Mouse (Mus musculus): ENCODE measurements around the gene Crtc2. TPM values are rescaled to one million over a fixed set of nuclear protein-coding genes. Genes with fewer than 3 reads are reported as not detected.

Gene Crtc2
- polyA plus RNA-seq, 1 experiment from 2014 or later, result 9.8 TPM

DNA sequence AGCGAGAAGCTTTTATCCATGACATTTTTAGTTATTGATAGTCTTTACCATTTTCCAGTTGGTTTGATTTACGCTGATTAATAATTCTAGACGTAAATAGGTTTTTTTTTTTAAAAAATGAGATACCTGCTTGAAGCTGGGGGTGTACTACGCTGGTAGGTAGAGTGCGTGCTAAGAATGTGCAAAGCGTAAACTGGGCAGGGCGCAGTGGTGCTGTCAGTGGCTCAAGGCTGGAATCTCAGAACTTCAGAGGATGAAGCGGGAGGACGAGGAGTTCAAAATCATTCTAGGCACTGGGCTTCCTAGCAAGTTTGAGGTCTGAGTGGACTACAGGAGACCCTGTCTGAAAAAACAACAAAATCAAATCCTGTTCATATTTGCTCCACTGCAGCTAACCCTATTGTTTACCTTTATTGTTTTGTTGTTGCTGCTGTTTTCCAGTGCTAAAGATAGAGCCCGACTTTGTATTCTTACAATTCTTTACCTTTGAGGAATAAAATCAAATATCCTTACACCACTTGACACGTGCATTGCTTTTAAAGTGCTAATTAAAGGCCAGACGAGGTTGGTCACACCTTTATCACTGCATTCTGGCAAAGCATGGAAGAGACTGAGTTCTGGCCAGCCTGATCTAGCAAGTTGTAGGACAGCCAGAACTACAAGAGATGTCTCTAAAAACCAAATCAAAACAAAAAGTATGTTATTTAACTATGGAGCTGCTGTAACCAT lies 39.8 kb upstream of the Crtc2 start:
- 13% methylated on average over 12 of the region's 12 CpGs for WGBS
- peaks cover 6% of the 10 kb centered on the region for H3K36me3 ChIP-seq (ENCODE audit: control insufficient read depth, insufficient read depth, low read length)
- ATAC-seq (ENCODE audit: insufficient read depth, low FRiP score, low TSS enrichment), result peak; percentile 62; the same call in 1 of the 2 replicates
- H3K4me2 ChIP-seq (ENCODE audit: low read depth), result peak overlapping the region; percentile 50
- H3K4me3 ChIP-seq (ENCODE audit: low read depth, low read length), result peak overlapping the region; percentile 75
- H3K27me3 ChIP-seq (ENCODE audit: control insufficient read depth, insufficient read depth, low read length), result no peaks in the 10 kb centered on the region
- DNase-seq (ENCODE audit: low spot score), result no peak
- no peaks in the 10 kb centered on the region for H3K9me3 ChIP-seq (ENCODE audit: control insufficient read depth, low read length)
- H3K27ac ChIP-seq (ENCODE audit: low read depth, low read length), result no peak overlapping the region
- H3K4me1 ChIP-seq (ENCODE audit: control insufficient read depth, insufficient read depth, low read length), result peaks cover 8% of the 10 kb centered on the region; the same call in 1 of the 2 replicates
- peak overlapping the region; percentile 16 for H3K9ac ChIP-seq (ENCODE audit: low read length)

DNA sequence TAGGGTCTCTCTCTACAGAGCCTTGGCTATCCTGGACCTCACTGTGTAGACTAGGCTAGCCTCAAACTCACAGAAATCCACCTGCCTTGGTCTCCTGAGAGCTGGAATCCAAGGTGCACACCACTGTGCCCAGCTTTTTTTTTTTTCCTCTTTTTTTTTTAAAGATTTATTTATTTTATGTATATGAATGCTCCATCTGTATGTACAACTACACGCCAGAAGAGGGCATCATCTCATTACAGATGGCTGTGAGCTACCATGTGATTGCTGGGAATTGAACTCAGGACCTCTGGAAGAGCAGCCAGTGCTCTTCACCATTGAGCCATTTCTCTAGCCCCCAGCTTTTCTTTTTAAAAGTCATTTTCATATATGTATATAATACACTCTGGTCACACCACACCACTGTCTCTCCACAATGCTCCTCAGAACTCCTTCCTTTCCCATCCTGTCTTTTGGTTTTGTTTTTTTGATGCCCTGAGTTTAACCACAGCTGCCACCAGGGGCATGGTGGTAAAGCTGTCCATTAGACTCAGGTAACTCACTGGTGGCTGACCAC lies 38.1 kb upstream of the Crtc2 start:
- Histone ChIP-seq H3K4me3 (ENCODE audit: low read depth, low read length) (no peak overlapping the region), H3K9me3 (ENCODE audit: control insufficient read depth, low read length) (no peaks in the 10 kb centered on the region), H3K27ac (ENCODE audit: low read depth, low read length) (no peak overlapping the region), H3K36me3 (ENCODE audit: control insufficient read depth, insufficient read depth, low read length) (peaks cover 6% of the 10 kb centered on the region), H3K9ac (ENCODE audit: low read length) (no peak overlapping the region), H3K27me3 (ENCODE audit: control insufficient read depth, insufficient read depth, low read length) (no peaks in the 10 kb centered on the region), H3K4me1 (ENCODE audit: control insufficient read depth, insufficient read depth, low read length) (peaks cover 8% of the 10 kb centered on the region; the same call in 1 of the 2 replicates), H3K4me2 (ENCODE audit: low read depth) (no peak overlapping the region)
- 61% methylated on average over 1 of the region's 1 CpGs for WGBS
- no peak for ATAC-seq (ENCODE audit: insufficient read depth, low FRiP score, low TSS enrichment)
- DNase-seq (ENCODE audit: low spot score), result no peak

DNA sequence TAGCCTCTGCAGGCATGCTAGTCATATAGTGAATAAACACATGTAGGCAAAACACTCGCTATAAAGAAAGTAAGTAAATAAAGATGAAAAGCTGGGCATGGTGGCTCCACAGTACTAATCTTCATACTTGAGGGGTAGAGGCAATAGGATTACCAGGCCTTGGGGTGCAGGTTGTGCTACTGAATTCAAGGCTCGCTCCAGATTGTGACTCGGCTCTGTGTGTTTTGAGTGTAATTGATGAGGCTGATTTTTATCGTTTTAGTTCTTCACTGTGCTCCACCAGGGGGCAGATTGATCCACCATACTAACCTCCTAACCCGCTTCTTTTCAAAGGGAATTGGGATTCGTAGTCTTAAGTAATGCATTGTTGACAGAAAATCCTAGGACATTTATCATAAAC lies 33.9 kb upstream of the Crtc2 start:
- H3K9ac ChIP-seq (ENCODE audit: low read length), result peak overlapping the region; percentile 50
- ATAC-seq (ENCODE audit: insufficient read depth, low FRiP score, low TSS enrichment) (peak; percentile 46), DNase-seq (ENCODE audit: low spot score) (peak; percentile 63)
- peak overlapping the region; percentile 63 for H3K4me2 ChIP-seq (ENCODE audit: low read depth)
- peak overlapping the region; percentile 39 for H3K4me3 ChIP-seq (ENCODE audit: low read depth, low read length)
- 11% methylated on average over 6 of the region's 6 CpGs for WGBS
- no peaks in the 10 kb centered on the region for H3K9me3 ChIP-seq (ENCODE audit: control insufficient read depth, low read length)
- H3K4me1 ChIP-seq (ENCODE audit: control insufficient read depth, insufficient read depth, low read length), result no peaks in the 10 kb centered on the region
- H3K27ac ChIP-seq (ENCODE audit: low read depth, low read length), result no peak overlapping the region
- H3K36me3 ChIP-seq (ENCODE audit: control insufficient read depth, insufficient read depth, low read length), result no peaks in the 10 kb centered on the region; the same call in 1 of the 2 replicates
- H3K27me3 ChIP-seq (ENCODE audit: control insufficient read depth, insufficient read depth, low read length), result no peaks in the 10 kb centered on the region

DNA sequence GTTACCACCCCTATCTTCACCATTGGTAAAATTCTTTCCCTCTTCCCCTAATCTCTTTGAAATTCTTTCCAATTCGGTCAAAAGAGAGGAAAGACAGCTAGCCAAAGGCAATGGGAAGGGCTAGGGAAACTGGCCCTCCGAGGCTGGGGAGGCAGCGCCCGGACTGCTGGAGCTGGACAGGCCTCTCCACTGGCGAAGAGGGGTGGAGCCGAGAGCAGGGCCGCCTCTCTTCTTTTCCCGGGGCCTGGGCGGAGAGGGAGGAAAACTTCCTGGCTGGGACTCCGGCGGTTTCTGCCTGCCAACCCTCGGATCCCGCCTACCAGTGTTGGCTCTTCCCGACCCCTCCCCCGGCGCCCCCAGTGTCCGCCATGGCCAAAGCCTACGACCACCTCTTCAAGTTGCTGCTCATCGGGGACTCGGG lies 33.4 kb upstream of the Crtc2 start:
- WGBS, result 0% methylated on average over 18 of the region's 20 CpGs
- peak overlapping the region; percentile 39 for H3K4me3 ChIP-seq (ENCODE audit: low read depth, low read length)
- H3K4me2 ChIP-seq (ENCODE audit: low read depth), result peak overlapping the region; percentile 63
- peak overlapping the region; percentile 50 for H3K9ac ChIP-seq (ENCODE audit: low read length)
- no peaks in the 10 kb centered on the region for H3K9me3 ChIP-seq (ENCODE audit: control insufficient read depth, low read length)
- H3K36me3 ChIP-seq (ENCODE audit: control insufficient read depth, insufficient read depth, low read length), result no peaks in the 10 kb centered on the region; the same call in 1 of the 2 replicates
- no peaks in the 10 kb centered on the region for H3K27me3 ChIP-seq (ENCODE audit: control insufficient read depth, insufficient read depth, low read length)
- ATAC-seq (ENCODE audit: insufficient read depth, low FRiP score, low TSS enrichment) (peak; percentile 71), DNase-seq (ENCODE audit: low spot score) (peak; percentile 64)
- peak overlapping the region; percentile 40; the same call in 1 of the 2 replicates for H3K27ac ChIP-seq (ENCODE audit: low read depth, low read length)
- H3K4me1 ChIP-seq (ENCODE audit: control insufficient read depth, insufficient read depth, low read length), result no peaks in the 10 kb centered on the region

DNA sequence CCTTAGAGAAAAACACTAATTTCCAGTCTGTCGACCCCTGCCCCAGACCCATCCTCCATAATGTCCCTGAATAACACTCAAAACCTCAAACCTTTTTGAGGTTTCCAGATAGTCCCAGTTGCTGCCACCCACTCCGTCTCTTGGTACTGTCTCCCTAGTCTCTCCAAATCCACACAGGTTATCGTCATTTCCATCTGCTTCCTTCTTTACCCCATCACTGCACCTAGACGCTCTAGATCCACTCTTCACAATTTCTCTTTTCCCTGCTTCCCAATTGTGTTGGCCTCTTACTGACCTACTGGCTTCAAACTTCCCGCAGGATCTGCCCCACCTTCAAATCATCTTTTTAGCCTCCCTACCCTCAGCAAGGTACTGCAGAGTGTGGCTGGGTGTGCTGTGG lies 32.8 kb upstream of the Crtc2 start:
- Histone ChIP-seq H3K4me2 (ENCODE audit: low read depth) (peak overlapping the region; percentile 63), H3K27ac (ENCODE audit: low read depth, low read length) (no peak overlapping the region), H3K4me1 (ENCODE audit: control insufficient read depth, insufficient read depth, low read length) (no peaks in the 10 kb centered on the region), H3K27me3 (ENCODE audit: control insufficient read depth, insufficient read depth, low read length) (no peaks in the 10 kb centered on the region), H3K9ac (ENCODE audit: low read length) (no peak overlapping the region; the same call in 1 of the 2 replicates), H3K4me3 (ENCODE audit: low read depth, low read length) (peak overlapping the region; percentile 39), H3K9me3 (ENCODE audit: control insufficient read depth, low read length) (no peaks in the 10 kb centered on the region), H3K36me3 (ENCODE audit: control insufficient read depth, insufficient read depth, low read length) (no peaks in the 10 kb centered on the region; the same call in 1 of the 2 replicates)
- DNase-seq (ENCODE audit: low spot score), result no peak
- no peak for ATAC-seq (ENCODE audit: insufficient read depth, low FRiP score, low TSS enrichment)
- 26% methylated on average over 5 of the region's 5 CpGs for WGBS

DNA sequence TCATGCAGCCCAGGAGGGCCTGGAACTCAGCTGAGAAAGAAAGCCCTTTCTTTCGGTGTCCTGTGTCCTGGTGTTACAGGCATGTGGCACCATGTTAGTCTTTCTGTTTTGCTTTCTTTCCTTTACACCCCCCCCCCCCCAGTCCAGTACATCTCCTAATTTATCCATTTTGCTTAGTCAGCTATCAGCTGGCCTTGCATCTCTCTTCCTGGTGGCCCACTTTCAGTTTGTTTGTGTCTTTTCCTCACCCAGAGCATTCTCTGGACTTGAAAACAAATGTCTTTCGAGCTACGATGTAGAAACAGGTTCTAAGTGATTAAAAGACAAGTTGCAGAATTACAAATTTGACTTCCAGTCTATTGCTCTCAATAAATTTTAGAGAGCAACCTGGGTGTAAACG lies 31.5 kb upstream of the Crtc2 start:
- WGBS, result 92% methylated on average over 4 of the region's 4 CpGs
- no peak for ATAC-seq (ENCODE audit: insufficient read depth, low FRiP score, low TSS enrichment)
- H3K4me3 ChIP-seq (ENCODE audit: low read depth, low read length), result no peak overlapping the region
- H3K36me3 ChIP-seq (ENCODE audit: control insufficient read depth, insufficient read depth, low read length), result no peaks in the 10 kb centered on the region; the same call in 1 of the 2 replicates
- no peaks in the 10 kb centered on the region for H3K4me1 ChIP-seq (ENCODE audit: control insufficient read depth, insufficient read depth, low read length)
- no peaks in the 10 kb centered on the region for H3K9me3 ChIP-seq (ENCODE audit: control insufficient read depth, low read length)
- H3K27ac ChIP-seq (ENCODE audit: low read depth, low read length), result no peak overlapping the region
- H3K4me2 ChIP-seq (ENCODE audit: low read depth), result no peak overlapping the region
- H3K9ac ChIP-seq (ENCODE audit: low read length), result no peak overlapping the region
- H3K27me3 ChIP-seq (ENCODE audit: control insufficient read depth, insufficient read depth, low read length), result no peaks in the 10 kb centered on the region
- no peak for DNase-seq (ENCODE audit: low spot score)

DNA sequence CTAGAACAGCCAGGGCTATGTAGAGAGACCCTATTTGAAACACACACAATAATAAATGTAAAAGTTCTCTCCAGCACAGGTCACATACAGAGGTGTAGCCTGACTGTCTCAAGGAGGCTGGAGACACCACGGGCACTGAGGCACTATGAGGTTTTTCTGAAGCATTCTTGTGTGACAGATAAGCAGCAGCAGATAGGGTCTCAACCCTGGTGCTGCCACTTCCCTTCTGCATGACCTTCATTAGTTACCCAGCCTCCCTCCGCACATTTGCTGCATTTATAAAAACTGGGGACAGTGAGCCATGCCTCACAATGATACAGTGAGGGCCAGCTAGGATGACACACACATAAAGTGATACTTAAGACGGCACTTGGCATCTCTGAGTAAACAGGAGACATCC lies 31.0 kb upstream of the Crtc2 start:
- Histone ChIP-seq H3K9me3 (ENCODE audit: control insufficient read depth, low read length) (no peaks in the 10 kb centered on the region), H3K4me3 (ENCODE audit: low read depth, low read length) (no peak overlapping the region), H3K9ac (ENCODE audit: low read length) (no peak overlapping the region), H3K36me3 (ENCODE audit: control insufficient read depth, insufficient read depth, low read length) (no peaks in the 10 kb centered on the region; the same call in 1 of the 2 replicates), H3K4me2 (ENCODE audit: low read depth) (no peak overlapping the region), H3K4me1 (ENCODE audit: control insufficient read depth, insufficient read depth, low read length) (no peaks in the 10 kb centered on the region), H3K27me3 (ENCODE audit: control insufficient read depth, insufficient read depth, low read length) (no peaks in the 10 kb centered on the region), H3K27ac (ENCODE audit: low read depth, low read length) (no peak overlapping the region)
- DNase-seq (ENCODE audit: low spot score) (no peak), ATAC-seq (ENCODE audit: insufficient read depth, low FRiP score, low TSS enrichment) (no peak)
- 77% methylated on average over 3 of the region's 3 CpGs for WGBS

DNA sequence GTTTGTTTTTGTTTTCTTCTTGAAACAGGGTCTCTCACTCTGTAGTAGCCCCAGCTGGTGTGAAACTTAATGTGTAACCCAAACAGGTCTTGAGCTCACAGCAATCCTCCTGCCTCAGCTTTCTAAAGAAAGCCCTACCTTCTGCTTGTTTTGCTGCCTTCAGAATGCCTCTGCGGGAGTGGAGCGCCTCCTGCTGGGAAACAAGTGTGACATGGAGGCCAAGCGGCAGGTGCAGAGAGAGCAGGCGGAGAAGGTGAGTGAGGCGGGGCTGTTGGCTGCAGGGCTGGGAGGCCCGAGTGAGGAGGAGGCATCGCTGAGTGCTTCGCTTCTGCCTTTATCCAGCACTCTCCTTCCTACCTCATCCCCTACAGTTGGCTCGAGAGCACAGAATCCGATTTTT lies 29.6 kb upstream of the Crtc2 start:
- Histone ChIP-seq H3K9me3 (ENCODE audit: control insufficient read depth, low read length) (no peaks in the 10 kb centered on the region), H3K27me3 (ENCODE audit: control insufficient read depth, insufficient read depth, low read length) (no peaks in the 10 kb centered on the region), H3K4me1 (ENCODE audit: control insufficient read depth, insufficient read depth, low read length) (no peaks in the 10 kb centered on the region), H3K4me2 (ENCODE audit: low read depth) (no peak overlapping the region), H3K4me3 (ENCODE audit: low read depth, low read length) (no peak overlapping the region), H3K9ac (ENCODE audit: low read length) (no peak overlapping the region), H3K27ac (ENCODE audit: low read depth, low read length) (no peak overlapping the region), H3K36me3 (ENCODE audit: control insufficient read depth, insufficient read depth, low read length) (no peaks in the 10 kb centered on the region; the same call in 1 of the 2 replicates)
- WGBS, result 81% methylated on average over 10 of the region's 10 CpGs
- ATAC-seq (ENCODE audit: insufficient read depth, low FRiP score, low TSS enrichment) (no peak), DNase-seq (ENCODE audit: low spot score) (no peak)

DNA sequence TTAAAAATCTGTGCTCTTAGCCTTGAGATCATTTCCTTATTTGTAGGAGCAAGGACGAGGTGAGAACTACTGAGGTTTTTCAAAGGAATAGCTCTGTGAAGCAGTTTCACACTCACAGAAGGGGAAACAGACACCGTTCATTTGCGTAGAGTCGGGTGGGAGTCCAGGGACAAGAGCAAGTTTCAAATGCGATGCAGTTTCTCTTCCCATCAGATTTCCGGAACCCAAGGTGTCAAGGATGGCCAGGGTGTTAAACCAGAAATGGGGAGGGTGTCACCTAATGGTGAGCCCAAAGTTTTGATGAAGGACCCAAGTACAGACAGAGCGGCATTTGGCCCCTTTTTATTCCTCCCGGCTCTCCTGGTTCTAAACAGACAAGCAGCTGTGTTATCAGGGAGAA lies 22.9 kb upstream of the Crtc2 start:
- ATAC-seq (ENCODE audit: insufficient read depth, low FRiP score, low TSS enrichment) (no peak), DNase-seq (ENCODE audit: low spot score) (no peak)
- WGBS, result 14% methylated on average over 8 of the region's 8 CpGs
- H3K4me1 ChIP-seq (ENCODE audit: control insufficient read depth, insufficient read depth, low read length), result peaks cover 4% of the 10 kb centered on the region; the same call in 1 of the 2 replicates
- H3K9me3 ChIP-seq (ENCODE audit: control insufficient read depth, low read length), result no peaks in the 10 kb centered on the region
- H3K9ac ChIP-seq (ENCODE audit: low read length), result peak overlapping the region; percentile 43
- H3K4me2 ChIP-seq (ENCODE audit: low read depth), result peak overlapping the region; percentile 81
- no peaks in the 10 kb centered on the region for H3K27me3 ChIP-seq (ENCODE audit: control insufficient read depth, insufficient read depth, low read length)
- no peaks in the 10 kb centered on the region for H3K36me3 ChIP-seq (ENCODE audit: control insufficient read depth, insufficient read depth, low read length)
- H3K27ac ChIP-seq (ENCODE audit: low read depth, low read length), result no peak overlapping the region
- peak overlapping the region; percentile 79 for H3K4me3 ChIP-seq (ENCODE audit: low read depth, low read length)
